Mouse (Mus musculus) embryonic fibroblast, embryonic 13.5 days (primary cell): ENCODE results near the gene Gm30191.

Experiments used
- CTCF ChIP-seq: IDR thresholded peaks from 2 replicates; pipeline ENCODE4 v1.5.1; 2011; ENCODE audit warnings: mild to moderate bottlenecking, control low read depth, low read length, moderate library complexity, borderline replicate concordance; ENCODE audit not compliant: insufficient read depth
- POLR2A ChIP-seq: IDR thresholded peaks from 2 replicates; pipeline ENCODE4 v1.6.1; 2011; ENCODE audit warnings: low read depth, mild to moderate bottlenecking, control low read depth, low read length, moderate library complexity

DNA sequence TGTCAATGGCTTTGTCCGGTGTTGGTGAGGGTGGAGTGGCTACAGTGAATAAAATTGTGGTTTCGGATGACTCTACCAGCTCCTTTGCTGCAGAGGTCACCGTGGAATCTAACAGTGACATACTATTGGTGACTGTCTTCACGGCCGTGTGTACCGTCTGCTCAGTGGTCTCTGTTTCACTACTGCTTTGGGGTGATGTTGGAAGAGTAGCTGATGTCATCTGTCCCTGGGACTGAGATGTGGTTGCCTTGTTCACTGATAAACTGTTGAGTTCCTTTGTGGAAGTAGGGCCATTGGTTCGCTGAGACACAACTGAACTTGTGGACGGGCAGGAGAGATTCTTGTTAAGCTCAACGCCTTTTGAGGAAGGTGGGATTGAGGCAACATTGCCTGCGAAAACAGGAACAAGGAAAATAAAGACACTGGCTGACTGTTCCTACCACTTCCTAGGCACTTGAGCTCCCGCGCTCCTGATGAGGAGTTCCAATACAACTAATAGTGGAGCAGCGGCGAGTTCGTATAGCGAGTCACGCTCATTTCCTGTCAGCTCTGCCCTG is 43.3 kb upstream of the Gm30191 start:
- TF ChIP-seq CTCF: no peak
- no peak for TF ChIP-seq POLR2A
